Comparison of ENCODE assay signal across 16 mouse cellular contexts in genomic region chr19:27396719-27397118, GRCm38 (mm10).
"Had no signal": no experiment of that assay in that cellular context is flagged by ENCODE, and none has a peak within 500 bp of the region (broad histone marks: within the 10 kb centered on the region; RNA-seq: fewer than 3 reads in every experiment).

No protein-coding gene starts in this region.

- H3K9me3 ChIP-seq: limb, embryonic 15.5 days; liver, embryonic 12.5 days; midbrain, embryonic 10.5 days; neural tube, embryonic 15.5 days had no signal

- H3K27me3 ChIP-seq: limb, embryonic 15.5 days; liver, embryonic 12.5 days; neural tube, embryonic 15.5 days had no signal

- ATAC-seq: liver, embryonic 12.5 days had no signal

- H3K9ac ChIP-seq: limb, embryonic 15.5 days; liver, embryonic 12.5 days; lung, embryonic 14.5 days; neural tube, embryonic 15.5 days had no signal

- DNase-seq: layer of hippocampus, adult 9-11 months; layer of hippocampus, postnatal 36 days; lung, embryonic 14.5 days; lung, postnatal 10 days; lung, postnatal 4 days; midbrain, embryonic 14.5 days; right cerebral cortex, adult 18-20 months; right cerebral cortex, postnatal 25 days; thymus, adult 2 months; thymus, postnatal 25 days had no signal

- H3K4me1 ChIP-seq: limb, embryonic 15.5 days; liver, embryonic 12.5 days; midbrain, embryonic 10.5 days had no signal

- H3K4me3 ChIP-seq: limb, embryonic 15.5 days; liver, embryonic 12.5 days; midbrain, embryonic 10.5 days; myocyte; neural tube, embryonic 15.5 days had no signal

- H3K27ac ChIP-seq: limb, embryonic 15.5 days; liver, embryonic 12.5 days; neural tube, embryonic 15.5 days; stomach, postnatal 0 days had no signal

- H3K4me2 ChIP-seq: limb, embryonic 15.5 days; liver, embryonic 12.5 days; lung, embryonic 14.5 days; neural tube, embryonic 15.5 days had no signal
